Mouse (Mus musculus) C2C12 (cell line): ENCODE data around the gene Rimkla.

ENCODE experiments used
- CTCF ChIP-seq: IDR thresholded peaks from one replicate; pipeline ENCODE4 v1.5.1; 2011; ENCODE audit not compliant: control insufficient read depth, insufficient read depth, insufficient read length
- MAX ChIP-seq: IDR thresholded peaks from one replicate; pipeline ENCODE4 v1.6.1; 2011; ENCODE audit warnings: mild to moderate bottlenecking, control low read depth
- MYOD1 ChIP-seq: IDR thresholded peaks from one replicate; pipeline ENCODE4 v1.6.1; 2011; ENCODE audit warnings: low read depth; ENCODE audit not compliant: control insufficient read depth, insufficient read length
- MYOG ChIP-seq: IDR thresholded peaks from one replicate; pipeline ENCODE4 v1.6.1; 2011; ENCODE audit not compliant: control insufficient read depth, insufficient read length; ENCODE audit errors: extremely low read depth
- USF1 ChIP-seq: IDR thresholded peaks from one replicate; pipeline ENCODE4 v1.6.1; 2011; ENCODE audit warnings: low read depth, mild to moderate bottlenecking, control low read depth, moderate library complexity

DNA sequence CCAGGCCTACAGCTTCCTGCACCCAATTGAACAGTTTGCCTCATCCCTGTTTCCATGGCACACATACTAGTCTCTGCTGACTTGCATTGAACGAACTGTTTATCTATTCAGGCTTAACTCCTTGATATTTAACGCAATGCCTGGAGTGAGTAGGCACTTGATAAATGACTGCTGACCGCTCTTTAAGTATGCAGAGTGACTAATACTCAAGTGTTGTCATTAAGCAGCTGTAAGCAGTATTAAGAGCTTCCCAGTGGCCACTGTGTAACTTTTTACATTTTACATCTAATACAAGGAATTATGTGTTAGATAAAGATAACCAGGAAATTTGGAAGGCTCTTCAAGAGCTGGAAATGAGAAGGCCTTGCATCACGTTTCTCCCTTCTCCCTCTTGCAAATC, 42.7 kb upstream of the Rimkla start:
- TF ChIP-seq CTCF: no peak
- TF ChIP-seq USF1: no peak
- no peak for TF ChIP-seq MAX
- no peak for TF ChIP-seq MYOD1
- TF ChIP-seq MYOG: no peak
